Mouse (Mus musculus) CH12.LX (cell line): ENCODE measurements around the gene Gm4553. TPM values are rescaled to one million over a fixed set of nuclear protein-coding genes. Genes with fewer than 3 reads are reported as not detected.

Source experiments
- DNase-seq: peaks from one replicate; pipeline ENCODE4 v3.0.0-alpha.2; 2013; ENCODE audit errors: extremely low read depth
- H3K27ac ChIP-seq: 2 replicates; pipeline ENCODE4 v1.5.1; 2012; ENCODE audit warnings: low read depth, mild to moderate bottlenecking, control low read depth, moderate library complexity; ENCODE audit not compliant: insufficient read depth
- H3K27me3 ChIP-seq: replicated peaks from 2 replicates; pipeline ENCODE3; 2012; ENCODE audit warnings: inconsistent platforms
- H3K36me3 ChIP-seq, 2 experiments: replicated peaks in 1 of 2; 2 replicates each; pipeline versions ENCODE3 to v1.6.1; 2012; ENCODE audit warnings: inconsistent platforms in 1 of 2, low read length in 1 of 2, mild to moderate bottlenecking in 1 of 2, mixed read lengths in 1 of 2, moderate library complexity in 1 of 2; ENCODE audit not compliant: control insufficient read depth in 1 of 2, insufficient read depth in 1 of 2
- H3K4me1 ChIP-seq, 2 experiments: 2 replicates each; pipeline ENCODE4 v1.6.1; 2012; ENCODE audit warnings: inconsistent platforms in 1 of 2, moderate library complexity in 1 of 2; ENCODE audit not compliant: insufficient read depth in 2 of 2, control insufficient read depth in 1 of 2
- H3K4me2 ChIP-seq: 2 replicates; pipeline ENCODE4 v1.6.1; 2012; ENCODE audit warnings: low read depth, mild to moderate bottlenecking, control low read depth; ENCODE audit not compliant: poor library complexity, insufficient read depth, severe bottlenecking
- H3K4me3 ChIP-seq, 3 experiments: fragments of 150-350 bp in 1 of 3; sonication (generic) in 1 of 3; replicated peaks in 1 of 3; 2 replicates each; pipeline versions ENCODE3 to v1.5.1; 2011 to 2012; ENCODE audit warnings: low read depth in 2 of 3, low read length in 2 of 3, mild to moderate bottlenecking in 2 of 3, moderate library complexity in 2 of 3, control low read depth in 1 of 3, improper control_type of control experiment in 1 of 3, inconsistent platforms in 1 of 3, mixed read lengths in 1 of 3; ENCODE audit not compliant: poor library complexity in 1 of 3
- H3K79me2 ChIP-seq: replicated peaks from 2 replicates; pipeline ENCODE4 v1.6.1; 2012; ENCODE audit warnings: mild to moderate bottlenecking, moderate library complexity; ENCODE audit not compliant: control insufficient read depth, poor library complexity, insufficient read depth, severe bottlenecking; ENCODE audit errors: extremely low read depth
- H3K9ac ChIP-seq: 2 replicates; pipeline ENCODE4 v1.6.1; 2012; ENCODE audit warnings: low read depth, mild to moderate bottlenecking, control low read depth, moderate library complexity; ENCODE audit not compliant: insufficient read depth
- H3K9me3 ChIP-seq: replicated peaks from 2 replicates; pipeline ENCODE3; 2012; ENCODE audit warnings: low read length, inconsistent platforms, mixed read lengths
- CHD1 ChIP-seq: IDR thresholded peaks from 2 replicates; pipeline ENCODE4 v1.6.1; 2012; ENCODE audit warnings: low read depth, low read length, improper control_type of control experiment, inconsistent platforms
- CTCF ChIP-seq, 2 experiments: IDR thresholded peaks in 1 of 2; conservative IDR thresholded peaks in 1 of 2; 2 replicates each; pipeline ENCODE4 v1.5.1; 2011 to 2012; ENCODE audit warnings: low read depth in 2 of 2, low read length in 2 of 2, improper control_type of control experiment in 1 of 2, inconsistent platforms in 1 of 2, mild to moderate bottlenecking in 1 of 2, moderate library complexity in 1 of 2
- E2F4 ChIP-seq: IDR thresholded peaks from 2 replicates; pipeline ENCODE4 v1.6.1; 2011; ENCODE audit warnings: low read depth, low read length, improper control_type of control experiment; ENCODE audit not compliant: insufficient replicate concordance
- ELF1 ChIP-seq: IDR thresholded peaks from 2 replicates; pipeline ENCODE4 v1.6.1; 2014; ENCODE audit warnings: low read depth, mild to moderate bottlenecking, inconsistent platforms, low read length, improper control_type of control experiment
- IRF4 ChIP-seq: IDR thresholded peaks from 2 replicates; pipeline ENCODE4 v1.6.1; 2014; ENCODE audit warnings: low read depth, mild to moderate bottlenecking, inconsistent platforms, low read length, improper control_type of control experiment
- MAX ChIP-seq: IDR thresholded peaks from 2 replicates; pipeline ENCODE4 v1.6.1; 2011; ENCODE audit warnings: low read length, improper control_type of control experiment
- MAZ ChIP-seq: IDR thresholded peaks from 2 replicates; pipeline ENCODE4 v1.6.1; 2012; ENCODE audit warnings: low read depth, mild to moderate bottlenecking, inconsistent platforms, low read length, improper control_type of control experiment, moderate library complexity
- MYC ChIP-seq: IDR thresholded peaks from 2 replicates; pipeline ENCODE4 v1.6.1; 2011; ENCODE audit warnings: low read depth, mild to moderate bottlenecking, improper control_type of control experiment, low read length
- NELFE ChIP-seq: IDR thresholded peaks from 2 replicates; pipeline ENCODE4 v1.6.1; 2011; ENCODE audit warnings: low read depth, low read length, improper control_type of control experiment
- NRF1 ChIP-seq: IDR thresholded peaks from 2 replicates; pipeline ENCODE4 v1.6.1; 2014; ENCODE audit warnings: low read depth, mild to moderate bottlenecking, inconsistent platforms, low read length, improper control_type of control experiment, moderate library complexity
- PAX5 ChIP-seq: IDR thresholded peaks from 2 replicates; pipeline ENCODE4 v1.6.1; 2012; ENCODE audit warnings: low read length, inconsistent platforms, mixed read lengths
- RAD21 ChIP-seq: IDR thresholded peaks from 2 replicates; pipeline ENCODE4 v1.6.1; 2011; ENCODE audit warnings: low read depth, mild to moderate bottlenecking, low read length, improper control_type of control experiment, moderate library complexity
- RCOR1 ChIP-seq: conservative IDR thresholded peaks from 2 replicates; pipeline ENCODE4 v1.6.1; 2012; ENCODE audit warnings: low read depth, mild to moderate bottlenecking, inconsistent platforms, low read length, improper control_type of control experiment
- SMC3 ChIP-seq: IDR thresholded peaks from 2 replicates; pipeline ENCODE4 v1.6.1; 2011; ENCODE audit warnings: low read depth, low read length, improper control_type of control experiment
- TBP ChIP-seq: conservative IDR thresholded peaks from 2 replicates; pipeline ENCODE4 v1.6.1; 2011; ENCODE audit warnings: low read depth, low read length, improper control_type of control experiment
- UBTF ChIP-seq: IDR thresholded peaks from 2 replicates; pipeline ENCODE4 v1.6.1; 2012; ENCODE audit warnings: low read depth, mild to moderate bottlenecking, inconsistent platforms, low read length, improper control_type of control experiment, moderate library complexity
- USF2 ChIP-seq: conservative IDR thresholded peaks from 2 replicates; pipeline ENCODE4 v1.6.1; 2011; ENCODE audit warnings: low read depth, low read length, improper control_type of control experiment
- ZNF384 ChIP-seq: IDR thresholded peaks from 2 replicates; pipeline ENCODE4 v1.6.1; 2012; ENCODE audit warnings: low read depth, low read length, improper control_type of control experiment, inconsistent platforms
- dilution Hi-C: fragments of 300-500 bp; cut with MboI; formaldehyde crosslinking; loops from 2 replicates; pipeline ENCODE4 v1.14.3; 2020; ENCODE audit warnings: low sequenced_read_pairs; ENCODE audit not compliant: extremely low pct_unique_long_range_greater_than_20kb, extremely low pct_ligation_motif_present
- in situ Hi-C: fragments of 300-500 bp; cut with MboI; formaldehyde crosslinking; loops from 3 replicates; pipeline ENCODE4 v1.14.3; 2019; ENCODE audit warnings: low sequenced_read_pairs, low pct_ligation_motif_present, low pct_unique_long_range_greater_than_20kb, mixed read lengths
- polyA plus RNA-seq: library from polyadenylated mRNA; unstranded; fragments of >175 nt; gene quantifications from 2 replicates; pipeline ENCODE4 v1.2.1, GENCODE M21; 2012; ENCODE audit warnings: low read depth; ENCODE audit not compliant: insufficient read length
- total RNA-seq, 2 experiments: library from RNA; depleted of rRNA; stranded (reverse); fragments of 300-350 nt in 1 of 2; fragments of >200 nt in 1 of 2; gene quantifications; 2 replicates each; pipeline ENCODE4 v1.2.3; 2012 to 2014

Gm4553 gene
- total and polyA plus RNA-seq, 3 experiments = not detected

GRCm38 (mm10) chr7:142146033-142146432, 19.5 kb downstream of the Gm4553 start:
- Histone ChIP-seq H3K27ac (no peak overlapping the region), H3K79me2 (no peaks in the 10 kb centered on the region), H3K9me3 (peaks cover 10% of the 10 kb centered on the region), H3K27me3 (peaks cover 51% of the 10 kb centered on the region)
- DNase-seq = peak; percentile 56
- in situ Hi-C loops = no loop called here
- TF ChIP-seq NRF1 = no peak
- TF ChIP-seq E2F4 = no peak
- no peak for TF ChIP-seq TBP
- no peak for TF ChIP-seq RCOR1
- no peak for TF ChIP-seq NELFE
- TF ChIP-seq ZNF384 = peak; percentile 80
- TF ChIP-seq SMC3 = peak; percentile 70
- TF ChIP-seq MYC = peak; percentile 40; the same call in 1 of the 2 replicates
- TF ChIP-seq ELF1 = no peak
- no peak for TF ChIP-seq CHD1
- TF ChIP-seq USF2 = no peak
- TF ChIP-seq IRF4 = no peak
- TF ChIP-seq RAD21 = peak; percentile 41
- no peak for TF ChIP-seq UBTF
- TF ChIP-seq MAZ = no peak
- no peak for TF ChIP-seq MAX
- peak; percentile 54 to 78 for TF ChIP-seq CTCF (conservative IDR thresholded peaks at IDR 0.05 in 1 of 2, IDR thresholded peaks at IDR 0.05 in 1 of 2; ENCODE audit: low read depth in 2 of 2, low read length in 2 of 2)
- TF ChIP-seq, all 38 proteins: peak for 5
- no peaks in the 10 kb centered on the region for H3K36me3 ChIP-seq
- dilution Hi-C loops = no loop called here
- no peak overlapping the region for H3K4me2 ChIP-seq
- H3K4me1 ChIP-seq = no peaks in the 10 kb centered on the region
- H3K9ac ChIP-seq = no peak overlapping the region
- H3K4me3 ChIP-seq = no peak overlapping the region

- Histone ChIP-seq H3K27ac (no peak overlapping the region), H3K9ac (no peak overlapping the region), H3K4me1 (no peaks in the 10 kb centered on the region), H3K4me2 (no peak overlapping the region), H3K79me2 (no peaks in the 10 kb centered on the region), H3K36me3 (no peaks in the 10 kb centered on the region), H3K27me3 (peaks cover 53% of the 10 kb centered on the region), H3K9me3 (peaks cover 7% of the 10 kb centered on the region), H3K4me3 (no peak overlapping the region)
- no peak for TF ChIP-seq PAX5
- peak in 1 of 2 experiments; percentile 13; a peak in 1 of 4 replicates for TF ChIP-seq CTCF (conservative IDR thresholded peaks at IDR 0.05 in 1 of 2, IDR thresholded peaks at IDR 0.05 in 1 of 2; ENCODE audit: low read depth in 2 of 2, low read length in 2 of 2)
- dilution Hi-C loops (no loop called here), in situ Hi-C loops (no loop called here)
- DNase-seq = no peak
Measured at GRCm38 (mm10) chr7:142145413-142145940, 20.1 kb downstream of the Gm4553 start.
